Mouse (Mus musculus) CD4-positive naive resting alpha-beta T cell, adult 76 days (primary cell): ENCODE results near the gene Fopnl. TPM values are rescaled to one million over a fixed set of nuclear protein-coding genes. Genes with fewer than 3 reads are reported as not detected.

Experiments
- total RNA-seq: library from RNA; stranded (reverse); gene quantifications from one replicate; pipeline ENCODE4 v1.2.4, GENCODE M21; 2023

Gene Fopnl
- 47.3 TPM for total RNA-seq

DNA sequence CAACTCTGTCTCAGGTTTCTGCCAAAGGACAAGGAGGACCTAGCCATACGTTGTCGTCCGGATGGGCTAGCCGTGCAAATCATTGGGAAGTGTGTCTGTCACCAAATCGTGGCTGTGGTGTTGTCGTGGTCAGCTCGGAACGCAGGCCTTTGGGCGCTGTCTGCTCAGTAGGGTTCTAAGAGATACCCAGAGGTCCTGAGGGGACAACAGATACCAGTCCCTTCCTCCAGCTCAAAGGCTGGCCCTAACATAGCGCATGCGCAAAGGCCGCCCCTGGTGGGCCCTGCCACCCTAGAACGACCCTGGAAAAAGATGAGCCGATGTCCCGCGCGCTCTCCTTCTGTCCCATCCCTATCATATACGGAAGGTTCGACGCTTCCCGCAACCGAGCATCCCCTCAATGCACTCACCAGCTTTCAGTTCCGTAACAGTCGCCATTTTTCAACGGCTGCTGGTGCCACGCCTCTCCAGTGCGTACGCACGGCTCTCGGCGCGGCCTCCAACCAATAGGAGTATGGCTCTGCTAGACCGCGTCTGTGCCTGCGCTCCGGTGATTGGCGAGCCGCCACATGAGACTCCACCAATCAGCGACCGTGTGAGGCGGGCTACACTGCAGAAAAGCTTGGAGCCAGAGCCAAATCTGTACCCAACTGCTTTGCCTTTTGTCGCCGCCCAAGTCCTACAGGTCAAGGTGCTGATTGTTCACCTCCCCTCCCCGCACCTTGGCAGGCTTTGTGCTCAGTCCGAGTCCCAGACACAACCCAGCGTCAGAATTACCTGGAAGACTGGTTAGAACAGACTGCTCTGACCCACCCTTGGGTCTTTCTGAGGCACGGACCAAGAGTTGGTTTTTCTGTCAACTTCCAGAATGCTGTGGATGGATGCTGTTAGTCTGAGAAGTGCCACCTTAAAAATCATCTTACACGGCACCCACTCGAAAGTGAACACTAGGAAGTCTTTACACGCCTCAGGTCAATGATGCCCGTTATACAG lies at the start of gene Fopnl:
Gene Fopnl, minus strand, starts transcription at position 522 of the 993 bp plus-strand sequence.

DNA sequence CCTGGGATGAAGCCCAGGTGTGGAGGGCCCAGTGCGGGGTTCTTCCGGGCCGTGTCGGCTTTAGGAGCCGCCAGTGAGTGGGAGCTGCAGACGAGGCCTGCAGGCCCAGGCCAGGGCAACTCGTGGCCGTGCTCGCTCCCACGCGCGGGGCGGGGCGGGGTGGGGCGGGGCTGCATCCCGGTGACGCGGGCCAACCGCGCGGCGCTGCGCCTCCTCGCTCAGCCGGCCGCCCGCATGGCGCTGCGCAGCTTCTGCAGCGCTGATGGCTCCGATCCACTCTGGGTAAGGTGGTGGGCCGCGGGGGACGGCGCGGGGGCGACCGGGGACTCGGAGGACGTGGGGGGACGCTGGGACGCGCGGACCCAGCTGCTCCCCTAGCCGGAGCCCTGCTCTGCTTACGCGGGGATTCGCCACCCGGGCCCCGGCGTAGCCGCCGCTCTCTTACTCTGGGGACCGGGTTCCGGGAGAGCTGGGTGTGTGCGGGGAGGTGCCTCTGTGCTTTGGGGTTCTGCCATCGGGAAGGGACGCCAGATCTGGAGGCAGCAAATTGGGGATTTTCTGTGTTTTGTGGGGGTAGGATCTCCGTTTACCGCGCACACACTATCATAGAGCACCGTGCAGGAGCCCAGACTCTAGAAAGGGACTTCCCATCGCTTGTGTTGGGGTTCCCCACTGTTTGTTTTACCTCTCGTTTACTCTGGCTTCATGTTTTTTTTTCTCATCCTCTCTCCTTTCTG lies 44.3 kb upstream of the Fopnl start, which contains the start of gene Abcc1:
Gene Abcc1, plus strand, starts transcription at position 197 of the 737 bp plus-strand sequence.

DNA sequence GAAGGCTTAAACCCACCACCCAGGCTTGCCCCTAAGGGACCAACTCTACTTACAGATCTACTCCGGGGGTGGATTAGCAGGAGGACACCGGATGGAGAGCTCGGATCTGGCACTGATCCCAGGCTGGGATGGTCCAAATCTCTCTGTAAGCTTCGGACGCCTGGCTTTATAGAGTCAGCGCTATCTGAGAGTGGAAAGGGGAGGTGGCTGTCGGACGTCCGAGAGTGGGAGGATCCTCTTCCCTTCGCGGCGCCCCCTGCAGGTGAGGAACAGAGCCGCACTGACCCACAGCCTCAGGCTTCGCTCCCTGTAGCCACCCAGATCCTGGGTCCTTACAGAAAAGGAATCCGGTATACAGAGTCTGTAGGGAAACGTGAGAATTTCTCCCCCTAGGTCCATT lies 26.0 kb downstream of the Fopnl start, which contains the start of gene Myh11:
Gene Myh11, minus strand, starts transcription at position 150 of the 400 bp plus-strand sequence.

Other genes with a start within 250 kb of the Fopnl start
- gene Nde1, start 154.1 kb downstream of the Fopnl start, total RNA-seq: 43.3 TPM
- gene Marf1, start 154.1 kb downstream of the Fopnl start, total RNA-seq: 55.0 TPM
- 0.09 TPM for gene Myh11, start 26.0 kb downstream of the Fopnl start, total RNA-seq
- 53.6 TPM for gene Abcc1, start 44.2 kb upstream of the Fopnl start, total RNA-seq
- gene A630010A05Rik, start 244.9 kb upstream of the Fopnl start, total RNA-seq: not detected